Mouse (Mus musculus): Measurements from ENCODE around the gene Ces1e.
"Not testable (repeated sequence)": the region's sequence is repeated elsewhere in the genome, so short reads cannot be mapped to it uniquely, and the experiment has no call there.

The Ces1e gene

GRCm38 (mm10) chr8:93229446-93229845 is at the start of gene Ces1e:
TSS of gene Ces1e (minus strand) at chr8:93229619.
- DNase-seq (ENCODE audit: low read depth): no peak

GRCm38 (mm10) chr8:93278176-93278805 is 48.9 kb upstream of the Ces1e start:
- DNase-seq (ENCODE audit: low read depth): no peak

- DNase-seq (ENCODE audit: low read depth): no peak
Observed at GRCm38 (mm10) chr8:93274609-93275008, 45.2 kb upstream of the Ces1e start.

- DNase-seq (ENCODE audit: low read depth): no peak
Observed at GRCm38 (mm10) chr8:93273321-93273720, 43.9 kb upstream of the Ces1e start.

- DNase-seq (ENCODE audit: low read depth): no peak
Observed at GRCm38 (mm10) chr8:93272686-93273085, 43.3 kb upstream of the Ces1e start.

- DNase-seq (ENCODE audit: low read depth): no peak
Observed at GRCm38 (mm10) chr8:93261436-93261835, 32.0 kb upstream of the Ces1e start.

GRCm38 (mm10) chr8:93252400-93252925 is 23.0 kb upstream of the Ces1e start:
- no peak for DNase-seq (ENCODE audit: low read depth)

GRCm38 (mm10) chr8:93246057-93246456 is 16.6 kb upstream of the Ces1e start:
- DNase-seq (ENCODE audit: low read depth): no peak

GRCm38 (mm10) chr8:93239884-93240283 is 10.5 kb upstream of the Ces1e start:
- DNase-seq (ENCODE audit: low read depth): no peak

GRCm38 (mm10) chr8:93235681-93236080 is 6.3 kb upstream of the Ces1e start:
- no peak for DNase-seq (ENCODE audit: low read depth)

- no peak for DNase-seq (ENCODE audit: low read depth)
Observed at GRCm38 (mm10) chr8:93234706-93235105, 5.3 kb upstream of the Ces1e start.

GRCm38 (mm10) chr8:93234068-93234467 is 4.6 kb upstream of the Ces1e start:
- no peak for DNase-seq (ENCODE audit: low read depth)

GRCm38 (mm10) chr8:93228673-93229370 is 597 bp downstream of the Ces1e start:
- no peak for DNase-seq (ENCODE audit: low read depth)

GRCm38 (mm10) chr8:93226471-93226870 is 2.9 kb downstream of the Ces1e start:
- not testable (repeated sequence) for DNase-seq (ENCODE audit: low read depth)

GRCm38 (mm10) chr8:93221896-93222295 is 7.5 kb downstream of the Ces1e start:
- DNase-seq (ENCODE audit: low read depth): no peak

- no peak for DNase-seq (ENCODE audit: low read depth)
Observed at GRCm38 (mm10) chr8:93217867-93218266, 11.6 kb downstream of the Ces1e start.

- DNase-seq (ENCODE audit: low read depth): no peak
Observed at GRCm38 (mm10) chr8:93217375-93217774, 12.0 kb downstream of the Ces1e start.

- DNase-seq (ENCODE audit: low read depth): no peak
Observed at GRCm38 (mm10) chr8:93211091-93211490, 18.3 kb downstream of the Ces1e start.

GRCm38 (mm10) chr8:93199146-93199545 is 30.3 kb downstream of the Ces1e start:
- not testable (repeated sequence) for DNase-seq (ENCODE audit: low read depth)

- DNase-seq (ENCODE audit: low read depth): no peak
Observed at GRCm38 (mm10) chr8:93197685-93198525, 31.5 kb downstream of the Ces1e start, which contains the start of gene Ces1d. TSS of gene Ces1d (minus strand) at chr8:93197838.

- DNase-seq (ENCODE audit: low read depth): no peak
Observed at GRCm38 (mm10) chr8:93196436-93196835, 33.0 kb downstream of the Ces1e start.

- DNase-seq (ENCODE audit: low read depth): no peak
Observed at GRCm38 (mm10) chr8:93180581-93181129, 48.8 kb downstream of the Ces1e start.

Data from c-Kit-positive CD71-negative TER-119-negative erythroid progenitor cells, embryonic 14.5 days (primary cell).